ENCODE assay signal across 23 mouse cellular contexts in the genomic region with DNA sequence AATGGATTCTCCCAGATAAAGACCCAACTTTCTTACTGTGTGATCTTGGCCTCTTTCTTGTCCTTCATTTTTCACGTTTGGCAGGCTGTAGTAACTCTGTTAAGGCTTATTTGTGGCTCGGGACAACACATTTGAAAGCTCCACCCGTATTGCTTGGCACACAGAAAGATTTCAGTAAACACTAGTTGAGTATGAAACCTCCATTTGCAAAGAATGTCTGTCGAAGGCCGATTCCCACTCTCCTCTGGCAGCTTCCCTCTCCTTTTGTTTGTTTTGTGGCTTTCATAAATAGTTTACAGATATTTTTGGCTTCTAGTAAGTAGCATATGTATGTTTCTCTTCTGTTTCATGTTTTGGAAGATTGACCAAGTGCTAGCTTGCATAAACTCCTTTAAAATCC. TPM values are rescaled to one million over a fixed set of nuclear protein-coding genes. Genes with fewer than 3 reads are reported as not detected.
DNase-seq lines count a peak whose midpoint lies in the region; ATAC-seq and TF ChIP-seq lines count a peak whose summit lies in the region.
"Had no signal": no experiment of that assay in that cellular context is flagged by ENCODE, and none has a peak within 500 bp of the region (broad histone marks: within the 10 kb centered on the region; RNA-seq: fewer than 3 reads in every experiment).

No protein-coding gene starts in this region.

- H3K27ac ChIP-seq in embryonic facial prominence, embryonic 14.5 days (replicated peaks; ENCODE audit: low read depth, low read length), result peak overlapping the region; percentile 33; the same call in 1 of the 2 replicates
- H3K27ac ChIP-seq in embryonic facial prominence, embryonic 10.5 days (replicated peaks), result no peak overlapping the region
- H3K27ac ChIP-seq in lung, embryonic 16.5 days (ENCODE audit: low read length), result peak overlapping the region; percentile 4; the same call in 1 of the 2 replicates
- peak overlapping the region; percentile 51 for H3K27ac ChIP-seq in embryonic facial prominence, embryonic 15.5 days (replicated peaks)
- peak overlapping the region; percentile 75 for H3K27ac ChIP-seq in stomach, postnatal 0 days (replicated peaks)
- H3K27ac ChIP-seq: forebrain, embryonic 12.5 days; heart, adult 2 months; heart, embryonic 15.5 days; hindbrain, embryonic 10.5 days; hindbrain, embryonic 14.5 days had no signal

- no peak for TF ChIP-seq EP300 in stomach, postnatal 0 days (optimal IDR thresholded peaks at IDR 0.05)

- 55% methylated on average over 5 of the region's 5 CpGs for WGBS in embryonic facial prominence, embryonic 14.5 days
- 85% methylated on average over 5 of the region's 5 CpGs for WGBS in embryonic facial prominence, embryonic 10.5 days
- 38% methylated on average over 5 of the region's 5 CpGs for WGBS in lung, embryonic 16.5 days
- 43% methylated on average over 5 of the region's 5 CpGs for WGBS in embryonic facial prominence, embryonic 15.5 days
- 38% methylated on average over 5 of the region's 5 CpGs for WGBS in stomach, postnatal 0 days

- DNase-seq in embryonic facial prominence, embryonic 14.5 days (ENCODE audit: low spot score), result peak; percentile 71
- no peak for DNase-seq in embryonic facial prominence, embryonic 10.5 days (ENCODE audit: low spot score)
- DNase-seq in lung, postnatal 36 days, result no peak
- DNase-seq in stomach, postnatal 0 days (ENCODE audit: low spot score), result no peak
- no peak for DNase-seq in left cerebral cortex, adult 8-10 months (ENCODE audit: low spot score in 2 of 2)
- DNase-seq: adrenal gland, postnatal 14 days; B cell, adult 2 months; cerebellum, adult 11-12 months; cerebellum, adult 9-10 months; cerebellum, postnatal 25 days; gastrocnemius, postnatal 10 days; heart, adult 2 months; heart, postnatal 14 days had no signal

- no peak overlapping the region for H3K9ac ChIP-seq in embryonic facial prominence, embryonic 14.5 days (ENCODE audit: low read depth, low read length)
- H3K9ac ChIP-seq in lung, embryonic 16.5 days (ENCODE audit: low read length), result no peak overlapping the region
- H3K9ac ChIP-seq in embryonic facial prominence, embryonic 15.5 days, result no peak overlapping the region
- H3K9ac ChIP-seq in stomach, postnatal 0 days (ENCODE audit: low read length), result no peak overlapping the region
- H3K9ac ChIP-seq: forebrain, embryonic 12.5 days; heart, embryonic 15.5 days; hindbrain, embryonic 14.5 days had no signal

- no peak for TF ChIP-seq CTCF in stomach, postnatal 0 days (IDR thresholded peaks at IDR 0.05; ENCODE audit: low read depth)

- ATAC-seq in embryonic facial prominence, embryonic 14.5 days (ENCODE audit: low read depth), result no peak
- peak; percentile 45; the same call in 1 of the 2 replicates for ATAC-seq in lung, embryonic 16.5 days (ENCODE audit: low read depth)
- ATAC-seq in embryonic facial prominence, embryonic 15.5 days (ENCODE audit: insufficient number of reproducible peaks, low FRiP score, low TSS enrichment, low read depth), result no peak
- ATAC-seq in stomach, postnatal 0 days (ENCODE audit: low FRiP score, low TSS enrichment), result no peak
- ATAC-seq: CD4-positive, CD25-positive, alpha-beta regulatory T cell, adult 4 months; forebrain, embryonic 16.5 days had no signal

- no peaks in the 10 kb centered on the region for H3K36me3 ChIP-seq in embryonic facial prominence, embryonic 14.5 days (ENCODE audit: control insufficient read depth, insufficient read depth, low read length)
- no peaks in the 10 kb centered on the region for H3K36me3 ChIP-seq in embryonic facial prominence, embryonic 10.5 days (replicated peaks)
- H3K36me3 ChIP-seq in lung, embryonic 16.5 days (ENCODE audit: control insufficient read depth, insufficient read depth, low read length), result no peaks in the 10 kb centered on the region
- H3K36me3 ChIP-seq in embryonic facial prominence, embryonic 15.5 days, result no peaks in the 10 kb centered on the region
- no peaks in the 10 kb centered on the region for H3K36me3 ChIP-seq in stomach, postnatal 0 days (ENCODE audit: control insufficient read depth, insufficient read depth, low read length)
- H3K36me3 ChIP-seq: forebrain, embryonic 12.5 days; G1E; heart, embryonic 15.5 days; hindbrain, embryonic 10.5 days had no signal

- peaks cover 7% of the 10 kb centered on the region; the same call in 1 of the 2 replicates for H3K4me1 ChIP-seq in embryonic facial prominence, embryonic 14.5 days (ENCODE audit: control insufficient read depth, insufficient read depth, low read length)
- H3K4me1 ChIP-seq in embryonic facial prominence, embryonic 10.5 days, result no peaks in the 10 kb centered on the region
- peaks cover 2% of the 10 kb centered on the region; the same call in 1 of the 2 replicates for H3K4me1 ChIP-seq in lung, embryonic 16.5 days (replicated peaks; ENCODE audit: control insufficient read depth, insufficient read depth, low read length)
- no peaks in the 10 kb centered on the region for H3K4me1 ChIP-seq in embryonic facial prominence, embryonic 15.5 days
- no peaks in the 10 kb centered on the region for H3K4me1 ChIP-seq in stomach, postnatal 0 days (replicated peaks; ENCODE audit: control insufficient read depth, insufficient read depth)
- H3K4me1 ChIP-seq: forebrain, embryonic 12.5 days; heart, embryonic 15.5 days; hindbrain, embryonic 10.5 days had no signal

- no peak overlapping the region for H3K4me2 ChIP-seq in embryonic facial prominence, embryonic 14.5 days (ENCODE audit: low read depth, low read length)
- H3K4me2 ChIP-seq in lung, embryonic 16.5 days (ENCODE audit: low read depth, low read length), result no peak overlapping the region
- H3K4me2 ChIP-seq in embryonic facial prominence, embryonic 15.5 days (replicated peaks), result no peak overlapping the region
- no peak overlapping the region for H3K4me2 ChIP-seq in stomach, postnatal 0 days (replicated peaks; ENCODE audit: low read depth)
- H3K4me2 ChIP-seq: forebrain, embryonic 12.5 days; heart, embryonic 11.5 days; heart, embryonic 15.5 days; hindbrain, embryonic 14.5 days had no signal

- H3K4me3 ChIP-seq in embryonic facial prominence, embryonic 14.5 days (ENCODE audit: low read depth, low read length), result no peak overlapping the region
- H3K4me3 ChIP-seq in embryonic facial prominence, embryonic 10.5 days, result no peak overlapping the region
- no peak overlapping the region for H3K4me3 ChIP-seq in lung, embryonic 16.5 days (ENCODE audit: low read length)
- no peak overlapping the region for H3K4me3 ChIP-seq in embryonic facial prominence, embryonic 15.5 days (replicated peaks)
- no peak overlapping the region for H3K4me3 ChIP-seq in stomach, postnatal 0 days (ENCODE audit: low read depth, low read length)
- H3K4me3 ChIP-seq: forebrain, embryonic 12.5 days; heart, adult 2 months; heart, embryonic 15.5 days; hindbrain, embryonic 10.5 days had no signal

- 0 out of 2 replicates have a peak, but pooled peaks cover 4% of the 10 kb centered on the region for H3K9me3 ChIP-seq in embryonic facial prominence, embryonic 14.5 days (ENCODE audit: control insufficient read depth, low read length)
- 0 out of 2 replicates have a peak, but pooled peaks cover 3% of the 10 kb centered on the region for H3K9me3 ChIP-seq in embryonic facial prominence, embryonic 10.5 days
- no peaks in the 10 kb centered on the region for H3K9me3 ChIP-seq in lung, embryonic 16.5 days (ENCODE audit: control insufficient read depth, low read length)
- H3K9me3 ChIP-seq in embryonic facial prominence, embryonic 15.5 days (replicated peaks), result no peaks in the 10 kb centered on the region
- no peaks in the 10 kb centered on the region for H3K9me3 ChIP-seq in stomach, postnatal 0 days (ENCODE audit: control insufficient read depth, low read length)
- H3K9me3 ChIP-seq: forebrain, embryonic 12.5 days; G1E; heart, embryonic 15.5 days; hindbrain, embryonic 10.5 days had no signal

- H3K27me3 ChIP-seq in embryonic facial prominence, embryonic 14.5 days (replicated peaks; ENCODE audit: control insufficient read depth, insufficient read depth, low read length), result no peaks in the 10 kb centered on the region
- H3K27me3 ChIP-seq in embryonic facial prominence, embryonic 10.5 days (replicated peaks; ENCODE audit: low read depth, poor library complexity, severe bottlenecking), result no peaks in the 10 kb centered on the region
- no peaks in the 10 kb centered on the region; the same call in 1 of the 2 replicates for H3K27me3 ChIP-seq in lung, embryonic 16.5 days (ENCODE audit: control insufficient read depth, insufficient read depth, low read depth, low read length)
- no peaks in the 10 kb centered on the region for H3K27me3 ChIP-seq in embryonic facial prominence, embryonic 15.5 days
- H3K27me3 ChIP-seq in stomach, postnatal 0 days (ENCODE audit: control insufficient read depth, insufficient read depth, low read length), result no peaks in the 10 kb centered on the region
- H3K27me3 ChIP-seq: forebrain, embryonic 12.5 days; heart, embryonic 15.5 days had no signal

RNA-seq across cellular contexts. Expression of a gene that starts 54.1 kb away (rescaled TPM):
- 41.3 and 50.5 TPM in 2 replicates for polyA plus RNA-seq in embryonic facial prominence, embryonic 14.5 days (2014; fragmentation: Nextera tagmentation; extraction: Ambion mirVana)
- 4.1 and 7.6 TPM in 2 replicates for polyA plus RNA-seq in embryonic facial prominence, embryonic 10.5 days (2016; fragmentation: Nextera tagmentation; extraction: Ambion mirVana)
- polyA plus RNA-seq in lung, embryonic 16.5 days (2015; fragmentation: Nextera tagmentation; extraction: Ambion mirVana), result 30.6 and 30.8 TPM in 2 replicates
- 26.0 and 31.8 TPM in 2 replicates for polyA plus RNA-seq in embryonic facial prominence, embryonic 15.5 days (2015; fragmentation: Nextera tagmentation; extraction: Ambion mirVana)
- 45.2 and 47.2 TPM in 2 replicates for polyA plus RNA-seq in stomach, postnatal 0 days (2015; fragmentation: Nextera tagmentation; extraction: Ambion mirVana)
- total RNA-seq in left cerebral cortex, adult 8-10 months (2022), result 10 to 100 TPM in 3 of 4 experiments, 1 to 10 TPM in 1; 8.2 to 12.1 (median 11.3) TPM
- total RNA-seq: G1E had no signal
- polyA plus RNA-seq: CD4-positive, CD25-positive, alpha-beta regulatory T cell, adult 4 months; G1E had no signal
